Comparison of ENCODE assay signal across 8 mouse cellular contexts in the genomic region with DNA sequence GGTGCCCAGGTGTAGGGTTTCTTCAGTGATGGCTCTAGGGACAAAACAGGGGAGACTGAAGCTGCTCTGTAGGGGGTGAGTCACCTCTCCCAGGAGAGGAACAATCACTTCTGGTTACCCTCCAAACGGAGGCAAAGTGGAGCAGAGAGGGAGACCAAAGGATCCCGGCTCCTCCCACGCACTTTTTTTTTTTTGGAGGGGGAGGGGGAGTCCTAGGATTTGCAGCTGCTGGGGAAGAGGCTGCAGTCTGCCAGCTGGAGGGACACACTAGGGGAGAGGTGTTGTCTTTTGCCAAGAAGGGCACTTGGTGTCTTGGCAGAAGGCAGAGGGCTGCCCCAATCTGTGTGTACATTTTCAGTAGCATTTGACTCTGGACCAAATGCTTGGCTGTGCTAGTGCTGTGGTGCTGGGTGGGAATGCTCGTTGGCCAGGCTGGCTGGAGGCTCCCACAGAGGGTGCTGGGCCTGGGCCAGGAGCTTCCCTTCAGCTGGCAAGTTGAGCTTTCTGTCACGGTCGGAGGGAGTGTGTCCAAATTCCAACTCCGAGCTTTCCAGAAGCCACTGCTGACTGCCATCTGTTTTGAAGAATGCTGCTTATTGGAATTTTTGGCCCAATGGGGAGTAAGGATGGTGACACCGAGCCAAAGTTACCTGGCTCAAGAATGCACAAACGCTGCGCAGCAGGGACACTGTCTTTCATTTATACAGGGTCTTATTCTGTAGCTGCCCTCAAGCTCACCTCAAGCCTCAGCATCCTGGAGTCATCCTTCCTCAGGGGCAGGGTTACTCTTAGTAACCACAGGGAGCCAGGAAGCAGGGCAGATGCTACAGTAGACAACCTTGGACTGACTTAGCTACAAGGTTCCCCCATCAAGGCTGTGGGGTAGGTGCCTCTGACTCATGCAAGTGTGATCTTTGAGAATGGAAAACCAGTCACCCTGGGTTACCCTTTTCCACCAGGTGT. TPM values are rescaled to one million over a fixed set of nuclear protein-coding genes. Genes with fewer than 3 reads are reported as not detected.
DNase-seq lines count a peak whose midpoint lies in the region; ATAC-seq and TF ChIP-seq lines count a peak whose summit lies in the region.

No protein-coding gene starts in this region.

- H3K4me3 ChIP-seq in hindbrain, postnatal 0 days (ENCODE audit: low read length): 0 out of 2 replicates have a peak overlapping the region, but pooled peaks have one; percentile 2
- H3K4me3 ChIP-seq in left cerebral cortex, adult 2 months: peak overlapping the region; percentile 24
- peak overlapping the region; percentile 15 for H3K4me3 ChIP-seq in macrophage (ENCODE audit: inconsistent target)

- no peaks in the 10 kb centered on the region for H3K9me3 ChIP-seq in hindbrain, postnatal 0 days (ENCODE audit: low read length)

- peaks cover 28% of the 10 kb centered on the region for H3K4me1 ChIP-seq in hindbrain, postnatal 0 days (ENCODE audit: insufficient read depth, low read length)

- peak overlapping the region; percentile 77 for H3K27ac ChIP-seq in hindbrain, postnatal 0 days
- peak overlapping the region; percentile 80 for H3K27ac ChIP-seq in left cerebral cortex, adult 2 months
- peak overlapping the region; percentile 92 for H3K27ac ChIP-seq in macrophage

- ATAC-seq in hindbrain, postnatal 0 days: peak; percentile 91

- 13% methylated on average over 10 of the region's 10 CpGs for WGBS in hindbrain, postnatal 0 days
- WGBS in macrophage (ENCODE audit: missing documents): 29% methylated on average over 10 of the region's 10 CpGs

- intact Hi-C loops in left cerebral cortex, adult 2 months (cut with DNase I): no loop called here

- H3K79me2 ChIP-seq in macrophage (ENCODE audit: inconsistent target): no peaks in the 10 kb centered on the region

- no peaks in the 10 kb centered on the region for H3K36me3 ChIP-seq in hindbrain, postnatal 0 days (ENCODE audit: insufficient read depth, low read length)
- H3K36me3 ChIP-seq in macrophage (ENCODE audit: inconsistent target): peaks cover 13% of the 10 kb centered on the region; the same call in 1 of the 2 replicates

- peak overlapping the region; percentile 47 for H3K4me2 ChIP-seq in hindbrain, postnatal 0 days (ENCODE audit: low read depth, low read length)

- H3K9ac ChIP-seq in hindbrain, postnatal 0 days (replicated peaks; ENCODE audit: low read length): peak overlapping the region; percentile 10; the same call in 1 of the 2 replicates

- peak; percentile 45 for DNase-seq in embryo, embryonic 10.5 days (ENCODE audit: low spot score)
- DNase-seq in embryo, embryonic 10 days (ENCODE audit: low spot score): no peak
- DNase-seq in cerebellum, postnatal 36 days: peak; percentile 97 to 98
- DNase-seq in gastrocnemius, postnatal 10 days: peak; percentile 87
- DNase-seq in hindbrain, postnatal 0 days (ENCODE audit: low spot score): peak; percentile 95
- peak; percentile 72 to 78 for DNase-seq in left cerebral cortex, adult 2 months (ENCODE audit: extremely low spot score in 1 of 2, low spot score in 2 of 2)
- DNase-seq in skeletal muscle tissue, adult 2 months (ENCODE audit: low read depth, low spot score): peak; percentile 81

- no peak for TF ChIP-seq CTCF in hindbrain, postnatal 0 days (IDR thresholded peaks at IDR 0.05; ENCODE audit: low read depth)
- no peak for TF ChIP-seq CTCF in left cerebral cortex, adult 2 months (IDR thresholded peaks at IDR 0.05)

- H3K27me3 ChIP-seq in hindbrain, postnatal 0 days (ENCODE audit: insufficient read depth, low read length): no peaks in the 10 kb centered on the region

RNA-seq across cellular contexts. Expression of a gene that starts 10.5 kb away (rescaled TPM):
- total RNA-seq in gastrocnemius, postnatal 10 days (2021): 10 to 100 TPM; 21.6 to 27.6 TPM
- total RNA-seq in hindbrain, postnatal 0 days (2014; rRNA removed): 17.4 and 22.6 TPM in 2 replicates
- 8.2 and 10.2 TPM in 2 replicates for polyA plus RNA-seq in hindbrain, postnatal 0 days (2015; fragmentation: Nextera tagmentation; extraction: Ambion mirVana)
- total RNA-seq in left cerebral cortex, adult 2 months (2021): 10 to 100 TPM; 33.2 to 36.8 TPM
- 100 to 1,000 TPM in 6 of 26 experiments, 10 to 100 TPM in 20; 33.1 to 176 (median 55.0) TPM for total RNA-seq in macrophage (2018; cell fraction: chromatin; rRNA removed)
- 10 to 100 TPM; 12.1 to 36.4 (median 19.1) TPM for total RNA-seq in macrophage (2018; cell fraction: cytosol; rRNA removed)
- total RNA-seq in macrophage (2018; cell fraction: nucleus; rRNA removed): 100 to 1,000 TPM in 3 of 26 experiments, 10 to 100 TPM in 23; 29.4 to 155 (median 46.0) TPM
- 15.6 to 22.3 TPM (median 19.4 TPM) in 3 replicates for polyA plus RNA-seq in macrophage (2018)

RNA-seq across cellular contexts. Expression of a gene that starts 12.0 kb away (rescaled TPM):
- total RNA-seq in gastrocnemius, postnatal 10 days (2021): 10 to 100 TPM; 10.2 to 10.6 TPM
- total RNA-seq in hindbrain, postnatal 0 days (2014; rRNA removed): 11.3 and 13.4 TPM in 2 replicates
- polyA plus RNA-seq in hindbrain, postnatal 0 days (2015; fragmentation: Nextera tagmentation; extraction: Ambion mirVana): 13.0 and 14.0 TPM in 2 replicates
- total RNA-seq in left cerebral cortex, adult 2 months (2021): 1 to 10 TPM; 7.9 to 8.1 TPM
- total RNA-seq in macrophage (2018; cell fraction: chromatin; rRNA removed): 10 to 100 TPM; 11.7 to 99.4 (median 23.3) TPM
- 10 to 100 TPM in 21 of 26 experiments, 1 to 10 TPM in 5; 7.2 to 20.6 (median 13.0) TPM for total RNA-seq in macrophage (2018; cell fraction: cytosol; rRNA removed)
- total RNA-seq in macrophage (2018; cell fraction: nucleus; rRNA removed): 10 to 100 TPM; 16.8 to 80.0 (median 28.9) TPM
- 3.4 to 11.0 TPM (median 7.7 TPM) in 3 replicates for polyA plus RNA-seq in macrophage (2018)

RNA-seq across cellular contexts. Expression of a gene that starts 58.5 kb away (rescaled TPM):
- 1 to 10 TPM; 1.6 TPM for total RNA-seq in gastrocnemius, postnatal 10 days (2021)
- 1.1 and 2.8 TPM in 2 replicates for total RNA-seq in hindbrain, postnatal 0 days (2014; rRNA removed)
- 1.2 and 1.4 TPM in 2 replicates for polyA plus RNA-seq in hindbrain, postnatal 0 days (2015; fragmentation: Nextera tagmentation; extraction: Ambion mirVana)
- 1 to 10 TPM; 1.7 to 2.6 TPM for total RNA-seq in left cerebral cortex, adult 2 months (2021)
- 10 to 100 TPM in 11 of 26 experiments, 1 to 10 TPM in 15; 5.2 to 18.2 (median 9.0) TPM for total RNA-seq in macrophage (2018; cell fraction: chromatin; rRNA removed)
- 1 to 10 TPM; 2.3 to 6.2 (median 4.7) TPM for total RNA-seq in macrophage (2018; cell fraction: cytosol; rRNA removed)
- 10 to 100 TPM in 10 of 26 experiments, 1 to 10 TPM in 16; 6.7 to 14.4 (median 9.6) TPM for total RNA-seq in macrophage (2018; cell fraction: nucleus; rRNA removed)
- 2.4 to 3.6 TPM (median 3.0 TPM) in 3 replicates for polyA plus RNA-seq in macrophage (2018)
